Mouse (Mus musculus) hematopoietic stem cell, adult 5-6 weeks (primary cell): ENCODE results near the gene Acsl3. TPM values are rescaled to one million over a fixed set of nuclear protein-coding genes. Genes with fewer than 3 reads are reported as not detected.
A peak's percentile ranks its signal among the peaks of the same experiment; 100 is the strongest.

Source experiments
- ATAC-seq, 2 experiments: fragments of 125-278 bp in 1 of 2; replicated peaks in 1 of 2; 2 replicates each; pipeline ENCODE4 v1.8.0; 2016 to 2017; ENCODE audit warnings: inconsistent platforms in 2 of 2, mild to moderate bottlenecking in 2 of 2, moderate number of reproducible peaks in 2 of 2, low read depth in 1 of 2, moderate TSS enrichment in 1 of 2; ENCODE audit not compliant: low FRiP score in 2 of 2, poor library complexity in 2 of 2, severe bottlenecking in 2 of 2, insufficient read depth in 1 of 2, low TSS enrichment in 1 of 2
- total RNA-seq: library from RNA; stranded (forward); fragments of 172-1452, 232-1000 nt; gene quantifications from 2 replicates; pipeline ENCODE4 v1.2.3, GENCODE M21; 2017

Acsl3 gene
- 77.9 and 81.3 TPM in 2 replicates for total RNA-seq

- ATAC-seq: peak; percentile 94
Observed at GRCm38 (mm10) chr1:78657671-78658440, at the start of gene Acsl3, which contains the start of gene Utp14b. Gene Acsl3 (plus strand): TSS chr1:78657825. Gene Utp14b (plus strand): TSS chr1:78658038.

- no peak for ATAC-seq
Observed at GRCm38 (mm10) chr1:78609134-78609907, 48.3 kb upstream of the Acsl3 start.

GRCm38 (mm10) chr1:78611039-78611438, 46.6 kb upstream of the Acsl3 start:
- ATAC-seq: no peak

- ATAC-seq: no peak
Observed at GRCm38 (mm10) chr1:78612959-78613358, 44.7 kb upstream of the Acsl3 start.

GRCm38 (mm10) chr1:78624352-78624751, 33.3 kb upstream of the Acsl3 start:
- no peak for ATAC-seq

GRCm38 (mm10) chr1:78634486-78634885, 23.1 kb upstream of the Acsl3 start:
- no peak for ATAC-seq

GRCm38 (mm10) chr1:78640871-78641270, 16.8 kb upstream of the Acsl3 start:
- no peak for ATAC-seq

GRCm38 (mm10) chr1:78641791-78642190, 15.8 kb upstream of the Acsl3 start:
- ATAC-seq: no peak

- no peak for ATAC-seq
Observed at GRCm38 (mm10) chr1:78642197-78642596, 15.4 kb upstream of the Acsl3 start.

- no peak for ATAC-seq
Observed at GRCm38 (mm10) chr1:78647317-78647885, 10.2 kb upstream of the Acsl3 start.

GRCm38 (mm10) chr1:78649269-78650061, 8.2 kb upstream of the Acsl3 start:
- ATAC-seq: no peak

- ATAC-seq: no peak
Observed at GRCm38 (mm10) chr1:78656472-78656871, 1.2 kb upstream of the Acsl3 start.

GRCm38 (mm10) chr1:78657021-78657629, 500 bp upstream of the Acsl3 start:
- ATAC-seq: no peak

- 0 out of 4 replicates have a peak, but pooled peaks of 1 of the 2 experiments have one; percentile 1 for ATAC-seq
Observed at GRCm38 (mm10) chr1:78658441-78659269, 1.0 kb downstream of the Acsl3 start.

- no peak for ATAC-seq
Observed at GRCm38 (mm10) chr1:78659270-78659823, 1.7 kb downstream of the Acsl3 start.

GRCm38 (mm10) chr1:78664326-78664725, 6.7 kb downstream of the Acsl3 start:
- no peak for ATAC-seq
